Mouse (Mus musculus) C3H10T1/2 (cell line): ENCODE results near the gene Usp17lc. TPM values are rescaled to one million over a fixed set of nuclear protein-coding genes. Genes with fewer than 3 reads are reported as not detected.

Experiments
- polyA plus RNA-seq, 2 experiments: library from polyadenylated mRNA; unstranded; fragments of >200 nt; fragmentation: generic; extraction: Trizol; gene quantifications; one replicate each; pipeline ENCODE4 v1.2.1; 2012; ENCODE audit warnings: missing spikeins in 2 of 2

The Usp17lc gene
- not detected for polyA plus RNA-seq

DNA sequence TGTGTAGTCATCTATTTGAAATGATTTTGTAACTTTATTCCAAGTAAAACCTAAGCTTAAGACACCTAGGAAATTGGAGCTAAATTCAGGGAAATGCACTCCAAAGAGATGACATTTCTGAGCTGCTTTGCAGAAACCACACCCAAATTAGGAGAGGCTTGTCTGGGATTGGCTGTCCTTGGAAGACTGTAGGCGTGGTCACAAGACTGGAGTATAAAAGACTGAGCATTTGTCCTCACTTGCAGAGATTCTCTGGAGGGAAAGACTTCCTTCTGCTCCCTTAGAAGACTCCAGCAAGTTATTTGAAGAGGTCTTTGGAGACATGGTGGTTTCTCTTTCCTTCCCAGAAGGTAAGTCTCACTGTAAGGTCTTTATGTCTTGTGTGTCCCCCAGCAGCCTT is at the start of gene Usp17lc:
Usp17lc (plus strand) TSS at position 301 of the 400 bp plus-strand sequence.

DNA sequence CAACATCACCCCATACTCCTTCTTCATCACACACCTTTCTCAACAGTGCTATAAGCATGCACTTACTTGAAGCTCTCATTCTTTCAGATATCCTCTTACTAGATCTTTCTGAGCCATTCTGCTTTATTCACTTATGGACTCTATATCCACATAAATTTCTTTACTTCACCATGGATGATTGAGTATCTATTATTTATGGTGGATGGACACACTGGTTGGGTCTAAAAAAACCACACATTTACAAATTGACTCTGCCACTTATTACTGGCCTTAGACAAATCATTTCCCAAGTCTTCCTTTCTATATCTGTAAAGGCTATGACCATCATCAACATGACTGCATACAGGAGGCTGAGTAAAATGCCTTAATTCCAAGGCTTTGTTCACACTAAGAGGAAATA is 28.8 kb upstream of the Usp17lc start, which contains the start of gene Olfr603:
Olfr603 (minus strand) TSS at position 101 of the 400 bp plus-strand sequence.

DNA sequence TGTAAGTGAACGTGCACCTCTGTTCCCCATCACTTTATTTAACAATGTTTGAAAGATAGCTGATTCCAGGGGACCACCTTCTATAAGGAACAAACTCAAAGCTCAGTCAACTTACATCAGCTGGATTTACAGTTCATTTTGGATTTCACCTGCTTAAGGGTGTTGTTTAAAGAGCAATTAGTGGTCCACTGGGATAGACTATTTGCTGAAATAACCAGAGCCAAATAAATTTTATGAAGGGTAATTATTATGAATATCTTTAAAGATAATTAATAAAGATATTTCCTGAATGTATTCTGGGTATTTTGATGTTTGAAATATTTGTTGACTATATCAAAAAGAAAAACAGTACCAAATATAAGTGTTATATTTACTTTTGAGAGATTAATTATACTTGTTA is 30.5 kb downstream of the Usp17lc start, which contains the start of gene Olfr605:
Olfr605 (minus strand) TSS at position 101 of the 400 bp plus-strand sequence.

DNA sequence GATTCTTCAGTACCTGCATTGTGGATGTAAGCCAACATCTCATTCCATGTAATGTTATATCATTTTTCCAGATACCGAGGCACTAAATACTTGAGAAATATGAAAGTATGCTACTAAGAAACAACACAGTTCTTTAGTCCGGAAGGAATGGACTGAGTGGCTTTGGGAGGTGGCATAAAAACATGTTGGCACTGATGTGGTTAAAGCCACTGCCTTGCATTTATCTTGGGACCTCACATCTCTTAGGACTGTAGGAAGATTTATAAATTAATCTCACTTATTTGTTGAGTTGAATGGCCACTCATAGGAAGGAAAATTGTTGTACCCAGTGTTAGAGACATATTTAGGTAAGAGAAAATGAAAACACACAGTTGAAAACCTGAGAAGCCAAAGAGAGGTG is 33.9 kb downstream of the Usp17lc start, which contains the start of gene Olfr606:
Olfr606 (plus strand) TSS at position 301 of the 400 bp plus-strand sequence.

Other genes with a start within 250 kb of the Usp17lc start
- gene Olfr591, start 236.7 kb upstream of the Usp17lc start, polyA plus RNA-seq, result not detected
- gene Olfr592, start 230.3 kb upstream of the Usp17lc start, polyA plus RNA-seq, result not detected
- not detected for gene Olfr593, start 203.2 kb upstream of the Usp17lc start, polyA plus RNA-seq
- gene Olfr594, start 198.1 kb upstream of the Usp17lc start, polyA plus RNA-seq, result not detected
- not detected for gene Usp17ld, start 162.6 kb upstream of the Usp17lc start, polyA plus RNA-seq
- gene Olfr596, start 109.4 kb upstream of the Usp17lc start, polyA plus RNA-seq, result not detected
- gene Olfr597, start 98.8 kb upstream of the Usp17lc start, polyA plus RNA-seq, result not detected
- gene Olfr598, start 91.5 kb upstream of the Usp17lc start, polyA plus RNA-seq, result not detected
- gene Olfr599, start 79.2 kb upstream of the Usp17lc start, polyA plus RNA-seq, result not detected
- gene Olfr600, start 65.4 kb upstream of the Usp17lc start, polyA plus RNA-seq, result not detected
- not detected for gene Olfr601, start 52.4 kb upstream of the Usp17lc start, polyA plus RNA-seq
- not detected for gene Olfr603, start 28.9 kb upstream of the Usp17lc start, polyA plus RNA-seq
- not detected for gene Olfr605, start 30.4 kb downstream of the Usp17lc start, polyA plus RNA-seq
- not detected for gene Olfr606, start 34.0 kb downstream of the Usp17lc start, polyA plus RNA-seq
- not detected for gene Olfr607, start 49.1 kb downstream of the Usp17lc start, polyA plus RNA-seq
- not detected for gene Olfr608, start 54.8 kb downstream of the Usp17lc start, polyA plus RNA-seq
- not detected for gene Olfr609, start 83.0 kb downstream of the Usp17lc start, polyA plus RNA-seq
- not detected for gene Olfr610, start 97.0 kb downstream of the Usp17lc start, polyA plus RNA-seq
- gene Olfr611, start 105.8 kb downstream of the Usp17lc start, polyA plus RNA-seq, result not detected
- not detected for gene Olfr612, start 127.6 kb downstream of the Usp17lc start, polyA plus RNA-seq
- gene Olfr613, start 133.0 kb downstream of the Usp17lc start, polyA plus RNA-seq, result not detected
- gene Olfr615, start 141.0 kb downstream of the Usp17lc start, polyA plus RNA-seq, result not detected
- not detected for gene Olfr616, start 154.1 kb downstream of the Usp17lc start, polyA plus RNA-seq
- not detected for gene Olfr617, start 158.0 kb downstream of the Usp17lc start, polyA plus RNA-seq
- gene Olfr618, start 175.0 kb downstream of the Usp17lc start, polyA plus RNA-seq, result not detected
- gene Olfr619, start 185.5 kb downstream of the Usp17lc start, polyA plus RNA-seq, result not detected
- gene Olfr620, start 197.5 kb downstream of the Usp17lc start, polyA plus RNA-seq, result not detected
- not detected for gene Olfr622, start 227.6 kb downstream of the Usp17lc start, polyA plus RNA-seq
- gene Olfr623, start 248.6 kb downstream of the Usp17lc start, polyA plus RNA-seq, result not detected